Mouse (Mus musculus) limb, embryonic 10.5 days (tissue): ENCODE results near the gene Slfn5. TPM values are rescaled to one million over a fixed set of nuclear protein-coding genes. Genes with fewer than 3 reads are reported as not detected.
"Not testable (repeated sequence)": the region's sequence is repeated elsewhere in the genome, so short reads cannot be mapped to it uniquely, and the experiment has no call there.

Experiments used
- DNase-seq: peaks from one replicate; pipeline ENCODE4 v3.0.0-alpha.2; 2017; ENCODE audit warnings: low spot score
- H3K27ac ChIP-seq: fragments of 300-500 bp; sonication (generic); 2 replicates; pipeline ENCODE4 v1.5.1; 2016; ENCODE audit warnings: mild to moderate bottlenecking
- H3K27me3 ChIP-seq: fragments of 300-500 bp; sonication (generic); 2 replicates; pipeline ENCODE4 v1.6.1; 2016; ENCODE audit warnings: low read depth, mild to moderate bottlenecking; ENCODE audit not compliant: poor library complexity, severe bottlenecking
- H3K36me3 ChIP-seq: fragments of 300-500 bp; sonication (generic); 2 replicates; pipeline ENCODE4 v1.6.1; 2016; ENCODE audit warnings: mild to moderate bottlenecking, moderate library complexity
- H3K4me1 ChIP-seq: fragments of 300-500 bp; sonication (generic); 2 replicates; pipeline ENCODE4 v1.6.1; 2016
- H3K4me3 ChIP-seq: fragments of 300-500 bp; sonication (generic); 2 replicates; pipeline ENCODE4 v1.5.1; 2016; ENCODE audit warnings: mild to moderate bottlenecking, moderate library complexity
- H3K9me3 ChIP-seq: fragments of 300-500 bp; sonication (generic); replicated peaks from 2 replicates; pipeline ENCODE4 v1.6.1; 2016; ENCODE audit warnings: mild to moderate bottlenecking
- WGBS: fragments of 180-500 bp; shearing (Covaris S2); methylation state at CpG from one replicate; pipeline ENCODE4 v1.1.7; 2016; 5-methylcytosine and 5-hydroxymethylcytosine counted together
- polyA plus RNA-seq: library from polyadenylated mRNA; unstranded; fragments of >200 nt; fragmentation: Nextera tagmentation; extraction: Ambion mirVana; gene quantifications from 2 replicates; pipeline ENCODE4 v1.2.1, GENCODE M21; 2016

The Slfn5 gene
- polyA plus RNA-seq, 1 experiment from 2014 or later, result 0.46 TPM

DNA sequence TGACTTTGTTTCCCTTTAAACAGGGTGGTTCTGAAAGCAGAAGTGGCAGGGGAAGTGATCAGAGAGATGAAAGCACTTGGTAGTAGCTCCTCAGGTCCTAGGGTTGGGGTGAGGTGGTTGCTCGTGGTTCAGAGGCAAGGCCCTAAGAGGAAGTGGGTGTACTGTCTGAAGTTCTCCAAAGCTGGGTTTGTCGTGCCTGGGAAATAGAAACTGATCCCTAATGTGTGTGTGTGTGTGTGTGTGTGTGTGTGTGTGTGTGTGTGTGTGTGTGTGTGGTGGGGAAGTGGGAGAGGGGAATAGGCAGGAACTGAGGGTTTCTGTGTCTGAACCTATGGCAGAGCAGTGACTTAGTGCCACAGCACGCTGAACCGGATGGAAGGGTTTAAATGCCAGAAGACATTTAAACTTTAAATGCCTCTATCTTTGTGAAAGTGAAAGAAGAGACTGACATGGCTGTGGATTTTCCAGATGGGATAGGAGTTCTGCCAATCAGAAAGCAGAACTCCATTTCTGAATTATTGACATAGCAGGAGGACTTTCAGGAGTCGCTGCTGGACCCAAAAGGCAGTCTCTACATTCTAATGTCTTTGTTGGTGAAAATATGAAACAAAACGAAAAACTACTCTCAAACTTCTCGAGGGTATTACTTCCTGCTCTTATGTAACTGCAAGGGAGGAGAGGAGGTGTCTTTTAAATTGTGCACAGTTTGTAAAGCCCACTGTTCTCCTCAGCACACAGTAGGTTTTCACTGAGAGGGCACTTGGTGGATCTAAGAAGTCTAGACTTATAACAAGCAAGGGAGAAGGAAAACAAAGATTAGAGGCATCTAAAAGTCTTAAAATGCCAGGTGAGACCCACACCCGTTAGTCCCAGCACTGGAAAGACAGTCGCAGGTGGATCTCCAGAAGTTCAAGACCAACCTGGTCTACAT, 1.7 kb downstream of the Slfn5 start:
- WGBS, result 66% methylated on average over 9 of the region's 9 CpGs
- Histone ChIP-seq H3K36me3 (no peaks in the 10 kb centered on the region), H3K27me3 (peaks cover 80% of the 10 kb centered on the region), H3K27ac (no peak overlapping the region), H3K9me3 (no peaks in the 10 kb centered on the region), H3K4me1 (peaks cover 16% of the 10 kb centered on the region), H3K4me3 (no peak overlapping the region)
- no peak for DNase-seq

DNA sequence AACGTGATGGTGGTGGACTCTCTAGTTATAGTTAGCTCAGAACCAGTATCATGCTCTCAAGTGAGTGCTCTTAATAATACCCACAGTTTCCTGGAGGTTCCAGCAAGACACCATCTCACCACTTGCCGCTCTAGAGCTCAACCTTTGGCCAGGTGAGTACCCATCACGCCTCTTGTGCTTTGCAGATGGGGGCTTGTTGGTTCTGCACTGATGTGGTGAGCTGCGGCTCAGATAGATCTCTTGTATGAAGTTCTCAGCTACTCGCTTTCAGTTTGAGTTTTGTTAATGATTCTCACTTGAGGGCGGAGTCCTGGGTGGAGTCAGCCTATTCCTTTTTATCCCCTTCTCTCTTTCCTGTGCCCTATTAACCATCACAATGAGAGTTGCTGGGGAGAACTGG, 3.5 kb downstream of the Slfn5 start:
- Histone ChIP-seq H3K27ac (no peak overlapping the region), H3K9me3 (no peaks in the 10 kb centered on the region), H3K4me1 (peaks cover 16% of the 10 kb centered on the region), H3K36me3 (no peaks in the 10 kb centered on the region), H3K27me3 (peaks cover 64% of the 10 kb centered on the region), H3K4me3 (no peak overlapping the region)
- DNase-seq, result no peak
- 81% methylated on average over 6 of the region's 6 CpGs for WGBS

DNA sequence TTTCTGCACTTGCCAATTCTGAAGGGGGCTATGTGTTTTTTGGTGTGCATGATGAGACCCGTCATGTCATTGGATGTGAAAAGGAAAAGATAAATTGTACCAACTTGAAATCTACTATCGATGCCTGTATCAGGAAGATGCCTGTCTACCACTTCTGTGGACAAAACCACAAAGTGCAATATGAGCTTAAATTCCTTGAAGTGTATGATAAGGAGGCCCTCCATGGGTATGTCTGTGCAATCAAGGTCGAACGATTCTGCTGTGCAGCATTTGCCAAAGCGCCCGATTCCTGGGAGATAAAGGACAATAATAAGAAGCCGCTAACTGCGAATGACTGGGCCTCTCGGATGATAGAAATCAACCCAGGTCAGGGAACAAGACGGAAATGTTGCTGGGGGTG, 5.8 kb downstream of the Slfn5 start:
- Histone ChIP-seq H3K4me3 (no peak overlapping the region), H3K27ac (no peak overlapping the region), H3K36me3 (no peaks in the 10 kb centered on the region), H3K9me3 (no peaks in the 10 kb centered on the region), H3K27me3 (peaks cover 41% of the 10 kb centered on the region), H3K4me1 (0 out of 2 replicates have a peak, but pooled peaks cover 4% of the 10 kb centered on the region)
- no peak for DNase-seq
- WGBS, result 86% methylated on average over 10 of the region's 10 CpGs

DNA sequence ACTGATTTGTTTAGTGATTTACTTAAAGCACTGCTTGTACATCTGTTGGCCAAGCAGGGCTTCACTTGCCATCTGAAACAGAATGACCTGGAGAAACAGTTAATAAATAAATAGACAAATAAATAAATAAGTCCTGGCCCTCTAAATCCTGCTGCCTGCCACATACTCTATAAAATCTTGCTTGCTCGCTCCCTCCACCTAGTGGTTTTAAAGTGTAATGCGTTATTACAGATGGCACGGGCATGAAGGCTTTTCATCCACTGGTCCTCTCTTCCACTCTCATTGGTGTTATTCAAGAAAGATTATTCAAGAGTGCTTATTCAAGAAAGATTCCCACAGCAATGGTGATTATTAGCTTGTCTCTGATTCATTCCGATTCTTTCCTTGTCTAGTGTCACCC, 8.5 kb downstream of the Slfn5 start:
- Histone ChIP-seq H3K9me3 (no peaks in the 10 kb centered on the region), H3K27ac (no peak overlapping the region), H3K27me3 (0 out of 2 replicates have a peak, but pooled peaks cover 14% of the 10 kb centered on the region), H3K4me1 (no peaks in the 10 kb centered on the region), H3K36me3 (no peaks in the 10 kb centered on the region), H3K4me3 (no peak overlapping the region)
- DNase-seq, result no peak
- 21% methylated on average over 4 of the region's 4 CpGs for WGBS

DNA sequence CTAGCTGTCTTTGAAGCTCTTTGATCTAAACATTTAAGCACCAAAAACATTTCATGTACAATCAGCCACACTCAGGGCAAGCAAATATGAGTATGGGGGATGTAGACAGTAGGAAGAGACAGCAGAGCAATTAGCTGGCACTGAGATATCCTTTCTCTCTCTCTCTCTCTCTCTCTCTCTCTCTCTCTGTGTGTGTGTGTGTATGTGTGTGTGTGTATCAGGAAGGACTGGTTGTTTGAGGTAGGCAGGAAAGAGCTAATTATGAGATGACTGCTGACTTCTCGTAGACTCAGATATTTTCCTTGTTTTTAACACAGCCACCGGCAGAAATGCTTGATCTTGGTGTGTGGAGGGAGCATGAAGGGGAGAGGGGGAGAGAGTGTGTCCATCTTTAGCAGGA, 10.6 kb downstream of the Slfn5 start:
- no peaks in the 10 kb centered on the region for H3K4me1 ChIP-seq
- no peak overlapping the region for H3K27ac ChIP-seq
- no peak overlapping the region for H3K4me3 ChIP-seq
- no peaks in the 10 kb centered on the region for H3K9me3 ChIP-seq
- H3K36me3 ChIP-seq, result no peaks in the 10 kb centered on the region
- H3K27me3 ChIP-seq, result no peaks in the 10 kb centered on the region
- no peak for DNase-seq
- 70% methylated on average over 2 of the region's 2 CpGs for WGBS

DNA sequence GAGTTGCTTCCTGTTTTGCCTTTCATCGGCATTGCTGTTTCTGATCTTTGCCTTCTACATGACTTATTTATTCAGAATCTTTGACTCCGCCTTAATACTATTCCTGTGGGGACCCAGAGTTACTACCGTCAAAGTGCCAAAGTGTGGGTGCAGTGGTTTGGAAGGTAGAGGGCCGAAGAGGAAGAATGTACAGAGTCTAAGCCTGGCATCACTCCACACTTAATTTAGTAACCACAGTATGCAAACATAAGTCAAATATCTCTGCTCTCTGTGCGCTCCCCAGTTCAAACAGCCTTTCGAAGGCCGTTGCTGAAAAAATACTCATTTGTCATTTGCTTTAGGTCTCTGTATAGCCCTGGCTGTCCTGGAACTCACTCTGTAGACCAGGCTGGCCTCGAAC, 11.1 kb downstream of the Slfn5 start:
- WGBS, result 90% methylated on average over 8 of the region's 8 CpGs

DNA sequence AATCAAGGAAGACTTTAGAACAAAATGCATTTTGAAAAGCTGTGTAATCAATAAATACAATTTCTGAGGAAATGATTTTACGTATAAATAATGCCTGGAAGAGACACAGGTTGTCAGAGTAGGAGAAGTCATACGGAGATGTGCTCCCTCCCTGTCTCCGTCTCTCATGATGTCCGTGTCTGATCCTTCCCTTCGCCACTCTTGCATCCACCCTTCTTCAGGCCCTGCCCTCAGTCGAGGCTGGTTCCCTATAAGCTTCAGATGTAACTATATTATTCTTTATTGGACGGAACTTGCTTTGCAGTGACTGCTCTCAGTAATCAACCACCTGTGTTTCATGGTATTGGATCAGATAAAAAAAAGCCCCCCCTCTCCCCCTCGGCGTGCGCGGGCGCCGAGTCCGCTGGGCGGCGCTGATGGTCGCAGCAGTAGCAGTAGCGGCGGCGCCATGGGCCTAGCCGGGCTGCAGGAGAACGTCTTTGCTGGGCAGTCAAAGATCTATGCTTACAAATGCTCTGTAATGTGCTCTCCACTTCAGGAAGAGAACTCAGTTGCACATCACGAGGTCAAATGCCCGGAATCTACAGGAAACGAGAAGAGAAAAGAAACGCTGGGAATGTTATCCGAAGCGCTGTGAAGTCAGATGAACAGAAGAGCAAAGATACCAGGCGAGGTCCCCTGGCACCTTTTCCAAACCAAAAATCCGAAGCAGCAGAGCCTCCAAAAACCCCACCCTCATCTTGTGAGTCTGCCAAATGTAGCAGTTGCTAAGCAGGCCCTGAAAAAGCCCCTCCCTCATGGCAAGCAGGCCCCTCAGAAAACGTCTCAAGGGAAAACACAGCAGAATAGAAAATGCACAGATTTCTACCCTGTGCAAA, 19.8 kb downstream of the Slfn5 start:
- DNase-seq, result peak; percentile 70
- Histone ChIP-seq H3K4me1 (peaks cover 32% of the 10 kb centered on the region), H3K27me3 (no peaks in the 10 kb centered on the region), H3K9me3 (no peaks in the 10 kb centered on the region), H3K4me3 (peak overlapping the region; percentile 36), H3K27ac (0 out of 2 replicates have a peak overlapping the region, but pooled peaks have one; percentile 38), H3K36me3 (no peaks in the 10 kb centered on the region)
- 13% methylated on average over 31 of the region's 31 CpGs for WGBS

More for the DNA sequence above, 11.1 kb downstream of the Slfn5 start:
- H3K4me1 ChIP-seq, result no peaks in the 10 kb centered on the region
- DNase-seq, result no peak
- no peak overlapping the region for H3K4me3 ChIP-seq
- H3K9me3 ChIP-seq, result no peaks in the 10 kb centered on the region
- H3K27me3 ChIP-seq, result no peaks in the 10 kb centered on the region
- H3K27ac ChIP-seq, result no peak overlapping the region
- no peaks in the 10 kb centered on the region for H3K36me3 ChIP-seq

DNA sequence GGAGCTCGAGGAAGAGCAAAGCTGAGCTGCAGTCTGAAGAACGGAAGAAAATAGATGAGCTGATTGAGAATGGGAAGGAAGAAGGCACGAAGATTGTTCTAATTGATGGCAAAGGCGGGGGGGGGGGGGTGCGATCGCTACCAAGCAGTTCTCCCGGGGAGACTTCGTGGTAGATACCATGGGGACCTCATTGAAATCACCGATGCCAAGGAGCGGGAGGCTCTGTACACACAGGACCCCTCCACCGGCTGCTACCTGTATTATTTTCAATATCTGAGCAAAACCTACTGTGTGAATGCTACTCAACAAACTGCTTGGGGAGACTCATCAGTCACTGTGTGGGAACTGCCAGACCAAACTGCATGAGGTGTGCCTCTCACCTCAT, 20.4 kb downstream of the Slfn5 start:
- H3K27me3 ChIP-seq, result no peaks in the 10 kb centered on the region
- WGBS, result 78% methylated on average over 11 of the region's 11 CpGs
- peaks cover 35% of the 10 kb centered on the region for H3K4me1 ChIP-seq
- DNase-seq, result no peak
- H3K9me3 ChIP-seq, result no peaks in the 10 kb centered on the region
- no peak overlapping the region for H3K27ac ChIP-seq
- no peaks in the 10 kb centered on the region for H3K36me3 ChIP-seq
- no peak overlapping the region for H3K4me3 ChIP-seq

DNA sequence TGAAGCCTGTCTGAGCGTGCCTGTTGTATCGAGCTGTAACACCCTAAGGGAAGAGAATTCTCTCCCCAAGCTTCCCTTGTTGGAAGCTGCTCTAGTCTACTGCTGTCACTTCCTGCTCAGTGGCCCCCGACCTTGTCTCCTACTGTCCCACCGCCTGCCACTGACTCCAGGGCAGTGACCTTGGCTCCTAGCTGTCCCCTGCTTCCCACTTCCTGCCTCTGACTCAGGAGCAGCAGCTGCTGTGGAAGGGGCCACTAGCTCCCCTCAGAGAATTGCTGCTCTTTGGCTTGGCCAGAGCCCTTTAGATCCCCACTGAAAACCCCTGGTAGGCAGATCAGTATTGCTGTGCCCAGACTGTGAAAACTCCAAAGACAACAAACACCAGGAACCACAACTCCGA, 22.8 kb downstream of the Slfn5 start:
- Histone ChIP-seq H3K4me1 (peaks cover 35% of the 10 kb centered on the region), H3K27me3 (no peaks in the 10 kb centered on the region), H3K4me3 (no peak overlapping the region), H3K36me3 (peaks cover 5% of the 10 kb centered on the region), H3K9me3 (no peaks in the 10 kb centered on the region), H3K27ac (peak overlapping the region; percentile 14; the same call in 1 of the 2 replicates)
- WGBS, result 44% methylated on average over 5 of the region's 5 CpGs
- DNase-seq, result no peak

DNA sequence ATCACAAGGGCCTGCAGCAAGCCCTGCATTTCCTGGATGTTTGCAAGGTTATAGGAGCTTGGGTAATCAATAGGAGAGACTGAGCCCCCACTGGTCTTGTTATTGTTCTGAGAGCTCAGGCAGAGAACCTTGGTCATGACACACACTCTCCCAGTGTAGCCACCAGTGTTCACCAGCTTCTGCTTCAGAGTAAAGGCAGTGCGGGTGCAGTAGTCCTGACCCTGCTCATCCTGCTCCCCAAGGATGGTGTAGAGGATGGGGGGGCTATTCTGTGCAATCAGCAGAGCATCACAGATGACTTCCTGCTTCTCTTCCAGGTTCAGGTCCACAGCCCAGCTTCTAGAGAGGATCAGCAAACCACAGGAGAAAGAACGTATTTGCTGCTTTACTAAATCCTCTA, 31.3 kb downstream of the Slfn5 start:
- peaks cover 71% of the 10 kb centered on the region for H3K36me3 ChIP-seq
- WGBS, result 90% methylated on average over 2 of the region's 2 CpGs

DNA sequence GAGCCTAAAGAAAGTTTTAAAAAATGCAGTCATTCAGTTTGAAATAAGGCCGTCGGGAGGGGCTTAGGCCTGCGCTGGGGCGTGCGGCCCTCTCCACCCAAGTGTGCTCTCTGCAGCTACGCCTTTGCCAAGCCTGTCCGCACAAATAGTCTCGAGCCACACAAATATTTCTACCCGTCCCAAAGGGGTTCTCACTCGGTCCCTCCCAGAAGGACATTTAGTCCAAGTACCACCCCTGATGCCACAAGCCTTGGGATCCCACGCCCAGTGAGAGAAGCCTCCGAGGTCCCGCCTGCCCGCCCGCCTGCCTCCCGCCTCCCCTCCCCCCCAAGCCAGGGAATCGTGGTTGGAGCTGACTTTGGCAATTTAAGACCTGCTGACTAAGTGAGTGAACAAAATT, 32.0 kb downstream of the Slfn5 start:
- peaks cover 76% of the 10 kb centered on the region for H3K36me3 ChIP-seq
- no peaks in the 10 kb centered on the region for H3K4me1 ChIP-seq
- WGBS, result 84% methylated on average over 17 of the region's 17 CpGs
- H3K27ac ChIP-seq, result no peak overlapping the region
- H3K27me3 ChIP-seq, result no peaks in the 10 kb centered on the region
- no peaks in the 10 kb centered on the region for H3K9me3 ChIP-seq
- H3K4me3 ChIP-seq, result no peak overlapping the region
- no peak for DNase-seq

More for the DNA sequence above, 31.3 kb downstream of the Slfn5 start:
- DNase-seq, H3K4me1 ChIP-seq, H3K27me3 ChIP-seq, H3K27ac ChIP-seq, H3K4me3 ChIP-seq, H3K9me3 ChIP-seq: not testable (repeated sequence)

DNA sequence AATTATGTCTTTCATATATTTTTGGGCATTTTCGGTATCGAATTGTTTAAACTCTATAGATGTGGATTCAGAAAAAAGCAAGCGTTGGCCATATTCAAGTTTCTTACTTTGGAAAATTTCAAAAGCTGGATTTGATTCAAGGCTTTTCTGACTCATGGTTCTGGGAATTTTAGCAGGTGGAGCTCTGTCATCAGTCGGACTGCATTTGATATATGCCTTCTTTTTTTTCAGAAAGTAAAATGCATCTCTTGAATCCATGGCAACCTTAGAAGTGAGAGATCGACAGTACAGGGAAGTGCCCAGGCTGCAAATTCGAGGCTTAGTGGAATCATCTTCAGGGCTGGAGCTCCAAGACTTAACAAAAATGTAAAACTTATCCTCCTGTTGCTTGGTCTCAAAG, 36.5 kb downstream of the Slfn5 start:
- WGBS, result 89% methylated on average over 6 of the region's 6 CpGs
- Histone ChIP-seq H3K27me3 (0 out of 2 replicates have a peak, but pooled peaks cover 11% of the 10 kb centered on the region), H3K4me1 (peaks cover 29% of the 10 kb centered on the region), H3K27ac (no peak overlapping the region), H3K4me3 (no peak overlapping the region), H3K36me3 (peaks cover 38% of the 10 kb centered on the region), H3K9me3 (no peaks in the 10 kb centered on the region)
- no peak for DNase-seq

DNA sequence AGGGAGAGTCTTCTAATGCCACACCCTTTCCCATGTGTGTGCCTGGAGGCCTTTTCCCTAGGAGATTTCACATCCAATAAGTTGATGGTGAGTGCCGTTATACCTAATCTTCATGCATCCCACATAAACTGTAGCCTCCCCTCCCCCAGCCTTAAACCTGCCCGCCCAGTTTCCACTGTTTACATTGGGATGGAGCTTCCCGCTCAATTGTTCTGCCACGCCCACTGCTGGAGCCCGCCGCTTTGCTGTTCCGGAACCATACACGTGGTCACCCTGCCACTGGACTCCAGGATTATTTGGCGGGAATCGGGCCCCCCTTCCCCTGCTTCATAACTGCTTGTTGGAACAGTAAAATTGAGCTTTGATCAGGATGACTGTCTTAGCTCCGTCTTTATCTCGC, 38.2 kb downstream of the Slfn5 start:
- Histone ChIP-seq H3K27me3 (0 out of 2 replicates have a peak, but pooled peaks cover 11% of the 10 kb centered on the region), H3K4me3 (no peak overlapping the region; the same call in 1 of the 2 replicates), H3K36me3 (peaks cover 27% of the 10 kb centered on the region), H3K9me3 (no peaks in the 10 kb centered on the region), H3K27ac (no peak overlapping the region), H3K4me1 (peaks cover 29% of the 10 kb centered on the region)
- peak; percentile 49 for DNase-seq
- 36% methylated on average over 12 of the region's 12 CpGs for WGBS
